ENCODE assay signal across 13 mouse cellular contexts in the genomic region with DNA sequence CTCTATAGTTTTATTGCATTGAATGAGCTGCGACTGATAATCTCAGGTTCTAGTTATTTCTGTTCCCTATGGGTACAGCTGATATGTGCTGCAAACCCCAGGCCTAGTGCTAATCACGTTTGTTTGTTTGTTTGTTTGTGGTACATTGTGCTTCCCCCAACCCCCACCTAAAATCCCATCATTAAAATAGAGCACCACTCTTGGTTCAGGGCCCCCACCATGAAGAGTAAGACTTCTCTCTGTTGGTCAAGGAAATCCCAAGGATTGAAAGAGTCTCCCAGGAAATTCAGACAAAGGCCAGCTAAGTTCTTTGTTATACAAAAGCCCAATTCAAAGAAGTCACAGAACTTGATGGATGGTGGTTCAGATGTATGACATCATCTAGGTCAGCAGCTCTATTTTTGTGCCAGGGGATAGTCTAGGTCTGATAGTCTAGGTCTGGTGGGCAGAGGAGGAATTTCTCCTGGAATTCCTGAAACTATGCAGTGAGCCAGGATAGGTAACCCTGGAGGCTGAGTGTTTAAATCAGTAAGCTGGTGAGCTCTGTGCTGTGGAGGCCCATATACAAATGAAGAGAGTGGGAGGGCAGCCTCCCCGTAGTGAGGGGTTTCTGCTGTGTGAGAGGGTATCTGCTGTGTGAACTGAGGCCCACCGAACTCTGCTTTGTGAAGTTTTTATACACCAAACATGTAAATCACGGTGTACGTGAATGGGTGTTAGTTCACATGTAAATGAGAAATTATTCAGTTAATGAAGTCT.
DNase-seq lines count a peak whose midpoint lies in the region; ATAC-seq lines count a peak whose summit lies in the region.
"Had no signal": no experiment of that assay in that cellular context is flagged by ENCODE, and none has a peak within 500 bp of the region (broad histone marks: within the 10 kb centered on the region; RNA-seq: fewer than 3 reads in every experiment).

No protein-coding gene starts in this region.

- no peak overlapping the region for H3K4me3 ChIP-seq in forebrain, embryonic 12.5 days (replicated peaks)
- H3K4me3 ChIP-seq in hindbrain, embryonic 16.5 days (ENCODE audit: low read length): no peak overlapping the region
- H3K4me3 ChIP-seq in neural tube, embryonic 11.5 days (ENCODE audit: low read depth, low read length): no peak overlapping the region
- H3K4me3 ChIP-seq: layer of hippocampus, adult 2 months; liver, embryonic 12.5 days had no signal

- peaks cover 42% of the 10 kb centered on the region for H3K4me1 ChIP-seq in forebrain, embryonic 12.5 days
- peaks cover 2% of the 10 kb centered on the region; the same call in 1 of the 2 replicates for H3K4me1 ChIP-seq in hindbrain, embryonic 16.5 days (ENCODE audit: control insufficient read depth, insufficient read depth, low read depth, low read length)
- H3K4me1 ChIP-seq in neural tube, embryonic 11.5 days (ENCODE audit: control insufficient read depth, insufficient read depth, low read length): peaks cover 10% of the 10 kb centered on the region; the same call in 1 of the 2 replicates
- H3K4me1 ChIP-seq: liver, embryonic 12.5 days had no signal

- peak; percentile 85 for ATAC-seq in forebrain, embryonic 12.5 days (ENCODE audit: low FRiP score)
- ATAC-seq in hindbrain, embryonic 16.5 days: peak; percentile 53
- peak; percentile 84 for ATAC-seq in neural tube, embryonic 11.5 days (ENCODE audit: insufficient read depth, low FRiP score, low TSS enrichment)
- ATAC-seq: liver, embryonic 12.5 days had no signal

- peak overlapping the region; percentile 87 for H3K27ac ChIP-seq in forebrain, embryonic 12.5 days
- H3K27ac ChIP-seq in hindbrain, embryonic 16.5 days (ENCODE audit: low read depth, low read length): no peak overlapping the region
- H3K27ac ChIP-seq in neural tube, embryonic 11.5 days (ENCODE audit: low read depth, low read length): peak overlapping the region; percentile 39
- H3K27ac ChIP-seq: layer of hippocampus, adult 2 months; liver, embryonic 12.5 days had no signal

- DNase-seq in ZHBTc4 (ENCODE audit: low read depth, low spot score): peak; percentile 33
- DNase-seq in neural tube, embryonic 11.5 days (ENCODE audit: low spot score): peak; percentile 56
- DNase-seq in thymus, postnatal 10 days (ENCODE audit: low spot score in 2 of 2): no peak
- no peak for DNase-seq in cerebellum, adult 9-11 months
- no peak for DNase-seq in right cerebral cortex, adult 2 months (ENCODE audit: low spot score in 2 of 2)
- no peak for DNase-seq in gastrocnemius, postnatal 4 days (ENCODE audit: low spot score in 2 of 2)
- DNase-seq: heart, postnatal 36 days; kidney, adult 9 months; lung, postnatal 10 days had no signal

- H3K9me3 ChIP-seq in forebrain, embryonic 12.5 days: no peaks in the 10 kb centered on the region
- no peaks in the 10 kb centered on the region for H3K9me3 ChIP-seq in hindbrain, embryonic 16.5 days (ENCODE audit: control insufficient read depth, low read length)
- no peaks in the 10 kb centered on the region for H3K9me3 ChIP-seq in neural tube, embryonic 11.5 days (ENCODE audit: control insufficient read depth, low read length)
- H3K9me3 ChIP-seq: liver, embryonic 12.5 days had no signal

- peak overlapping the region; percentile 17 for H3K4me2 ChIP-seq in forebrain, embryonic 12.5 days
- H3K4me2 ChIP-seq in hindbrain, embryonic 16.5 days (ENCODE audit: low read length): no peak overlapping the region
- H3K4me2 ChIP-seq in neural tube, embryonic 11.5 days (ENCODE audit: low read depth): no peak overlapping the region
- H3K4me2 ChIP-seq: liver, embryonic 12.5 days had no signal

- no peak overlapping the region for H3K9ac ChIP-seq in forebrain, embryonic 12.5 days
- no peak overlapping the region for H3K9ac ChIP-seq in hindbrain, embryonic 16.5 days (ENCODE audit: low read depth, low read length)
- no peak overlapping the region for H3K9ac ChIP-seq in neural tube, embryonic 11.5 days (ENCODE audit: low read length)
- H3K9ac ChIP-seq: liver, embryonic 12.5 days had no signal

- H3K36me3 ChIP-seq in forebrain, embryonic 12.5 days (replicated peaks): no peaks in the 10 kb centered on the region
- H3K36me3 ChIP-seq in hindbrain, embryonic 16.5 days (ENCODE audit: control insufficient read depth, insufficient read depth, low read length): no peaks in the 10 kb centered on the region
- no peaks in the 10 kb centered on the region for H3K36me3 ChIP-seq in neural tube, embryonic 11.5 days (ENCODE audit: control insufficient read depth, insufficient read depth, low read length)
- H3K36me3 ChIP-seq: liver, embryonic 12.5 days had no signal

- 14% methylated on average over 6 of the region's 6 CpGs for WGBS in forebrain, embryonic 12.5 days
- WGBS in hindbrain, embryonic 16.5 days: 25% methylated on average over 6 of the region's 6 CpGs
- WGBS in neural tube, embryonic 11.5 days: 31% methylated on average over 6 of the region's 6 CpGs

- H3K27me3 ChIP-seq in forebrain, embryonic 12.5 days: no peaks in the 10 kb centered on the region
- H3K27me3 ChIP-seq in hindbrain, embryonic 16.5 days (replicated peaks; ENCODE audit: control insufficient read depth, insufficient read depth, low read length): no peaks in the 10 kb centered on the region
- H3K27me3 ChIP-seq in neural tube, embryonic 11.5 days (ENCODE audit: control insufficient read depth, insufficient read depth, low read length): no peaks in the 10 kb centered on the region
- H3K27me3 ChIP-seq: liver, embryonic 12.5 days had no signal

Comparison
In these comparisons a context has a peak if more than half of its experiments do, and no peak if none do; other contexts are left out.
1. DNase-seq: peak in ZHBTc4 (single experiment) and neural tube, embryonic 11.5 days (single experiment); none in thymus, postnatal 10 days (0 of 2), cerebellum, adult 9-11 months (single experiment), right cerebral cortex, adult 2 months (0 of 2) and gastrocnemius, postnatal 4 days (0 of 2).
2. Peak in every context shown above with its lines, with median percentiles within 50 percentile points of each other: ATAC-seq.